Mouse (Mus musculus): ENCODE measurements around the gene Clec12b.
"Not testable (repeated sequence)": the region's sequence is repeated elsewhere in the genome, so short reads cannot be mapped to it uniquely, and the experiment has no call there.

Gene Clec12b

DNA sequence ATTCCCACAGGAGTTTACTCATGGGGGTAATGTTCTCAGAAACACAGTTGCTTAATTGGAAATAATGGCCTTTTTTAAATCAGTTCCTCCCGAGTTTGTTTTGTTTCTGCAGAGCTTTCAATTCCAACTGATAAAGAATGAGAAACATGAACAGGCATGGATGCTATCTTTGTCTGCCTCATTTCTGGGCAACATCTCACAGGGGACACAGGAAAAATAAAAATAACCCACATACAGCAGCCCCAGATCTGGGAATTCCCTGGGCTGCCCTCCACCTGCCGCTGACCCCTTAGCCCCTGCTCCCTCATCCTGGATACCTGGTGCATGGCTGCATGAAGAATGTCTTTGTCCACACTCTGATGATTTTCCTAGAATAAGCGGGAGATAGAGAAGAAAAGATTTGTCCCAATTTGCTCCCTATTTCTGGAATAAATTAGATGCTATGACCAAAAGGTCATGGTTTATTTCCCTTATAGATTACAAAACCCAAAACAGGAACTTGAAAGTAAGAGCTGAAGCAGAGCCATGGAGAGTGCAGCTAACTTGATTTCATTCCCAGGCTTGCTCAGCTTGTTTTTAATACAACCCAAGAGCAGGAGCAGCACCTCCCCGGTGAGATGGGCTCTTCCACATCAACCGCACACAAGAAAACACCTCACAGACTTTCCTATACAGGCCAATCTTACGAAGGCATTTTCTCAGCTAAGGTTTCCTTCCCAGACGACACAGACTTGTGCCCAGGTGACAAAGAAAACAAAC lies 16.1 kb downstream of the Clec12b start:
- DNase-seq (ENCODE audit: low spot score), result no peak

GRCm38 (mm10) chr6:129365959-129366359 lies 19.7 kb downstream of the Clec12b start:
- peak; percentile 86 for DNase-seq (ENCODE audit: low spot score)

GRCm38 (mm10) chr6:129363942-129364341 lies 21.7 kb downstream of the Clec12b start:
- no peak for DNase-seq (ENCODE audit: low spot score)

- DNase-seq (ENCODE audit: low spot score), result no peak
These were observed 26.2 kb downstream of the Clec12b start for GRCm38 (mm10) chr6:129359515-129359914.

DNA sequence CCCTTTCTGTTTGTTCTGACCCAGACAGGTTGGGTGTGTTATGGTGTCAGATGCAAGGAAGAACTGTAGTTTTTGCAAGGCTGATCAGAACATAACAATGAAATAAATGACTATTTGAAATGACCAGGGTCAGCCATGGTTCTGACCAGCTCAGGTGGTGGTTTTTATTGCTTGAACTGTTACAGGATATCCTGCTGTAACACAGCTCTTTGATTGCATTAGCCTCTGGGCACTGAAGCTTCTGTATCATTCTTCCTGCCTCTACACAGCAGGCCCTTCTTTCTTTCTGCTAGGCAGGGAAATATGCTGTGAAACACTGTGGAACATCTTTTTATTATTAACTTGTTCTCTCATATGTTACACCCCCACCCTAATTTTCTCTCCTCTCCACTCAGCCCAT lies 29.2 kb downstream of the Clec12b start:
- DNase-seq (ENCODE audit: low spot score), result no peak

DNA sequence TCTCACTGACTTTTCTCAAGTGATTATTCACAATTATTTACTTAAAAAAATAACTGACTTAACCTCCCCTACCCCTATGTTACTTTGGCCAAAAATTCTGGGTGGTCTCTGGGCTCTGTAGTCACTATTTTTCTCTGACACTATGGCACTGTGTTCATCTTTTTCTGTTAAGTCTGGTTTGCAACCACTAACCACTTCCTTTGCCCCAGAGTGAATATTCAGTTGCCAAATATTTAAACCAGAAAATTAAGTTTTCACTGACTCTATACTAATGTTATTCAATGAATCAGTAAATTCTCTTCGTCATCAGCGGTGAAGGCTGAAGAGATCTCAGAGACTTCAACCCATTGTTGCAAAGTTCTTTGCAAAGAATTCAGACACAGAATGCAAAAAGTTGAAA lies 29.9 kb downstream of the Clec12b start:
- DNase-seq (ENCODE audit: low spot score), result no peak

- DNase-seq (ENCODE audit: low spot score), result no peak
These were observed 34.6 kb downstream of the Clec12b start for GRCm38 (mm10) chr6:129351091-129351490.

- DNase-seq (ENCODE audit: low spot score), result no peak
These were observed 35.9 kb downstream of the Clec12b start for GRCm38 (mm10) chr6:129349524-129350352.

GRCm38 (mm10) chr6:129344408-129344807 lies 41.3 kb downstream of the Clec12b start:
- DNase-seq (ENCODE audit: low spot score), result no peak

DNA sequence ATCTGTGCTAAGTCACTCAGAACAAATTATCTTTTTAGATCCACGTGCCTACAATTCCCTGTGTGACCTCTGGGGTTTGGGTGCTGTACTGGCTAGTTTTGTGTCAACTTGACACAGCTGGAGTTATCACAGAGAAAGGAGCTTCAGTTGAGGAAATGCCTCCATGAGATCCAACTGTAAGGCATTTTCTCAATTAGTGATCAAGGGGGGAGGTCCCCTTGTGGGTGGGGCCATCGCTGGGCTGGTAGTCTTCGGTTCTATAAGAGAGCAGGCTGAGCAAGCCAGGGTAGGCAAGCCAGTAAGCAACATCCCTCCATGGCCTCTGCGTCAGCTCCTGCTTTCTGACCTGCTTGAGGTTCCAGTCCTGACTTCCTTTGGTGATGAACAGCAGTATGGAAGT lies 43.3 kb downstream of the Clec12b start, which contains the start of gene Clec12a:
Clec12a (plus strand) TSS at position 301 of the 400 bp plus-strand sequence.
- not testable (repeated sequence) for DNase-seq (ENCODE audit: low spot score)

- DNase-seq (ENCODE audit: low spot score), result no peak
These were observed 47.9 kb downstream of the Clec12b start for GRCm38 (mm10) chr6:129337751-129338150.

GRCm38 (mm10) chr6:129333674-129334078 lies 52.0 kb downstream of the Clec12b start:
- DNase-seq (ENCODE audit: low spot score), result peak; percentile 68

DNA sequence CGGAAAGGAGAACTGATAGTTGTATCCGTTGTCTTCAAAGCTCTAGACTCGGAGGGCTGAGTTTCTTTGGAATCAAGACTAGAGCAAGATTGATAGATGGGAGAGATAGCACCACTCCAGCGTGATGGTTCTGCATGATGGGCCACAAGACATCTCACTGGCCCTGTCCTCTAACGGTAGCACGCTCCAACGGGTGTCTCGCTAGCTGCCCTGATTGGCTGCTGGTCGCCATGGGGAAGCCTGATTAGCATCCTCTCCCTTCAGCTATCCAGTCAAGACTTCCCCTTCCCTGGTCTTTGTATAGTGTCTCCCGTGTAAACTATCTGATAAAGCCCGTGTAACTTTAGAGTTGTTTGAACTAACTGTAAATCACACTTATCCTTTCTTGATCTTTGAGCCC lies 54.1 kb downstream of the Clec12b start, which contains the start of gene 4922502D21Rik:
4922502D21Rik (minus strand) TSS at position 187 of the 400 bp plus-strand sequence.
- no peak for DNase-seq (ENCODE audit: low spot score)

GRCm38 (mm10) chr6:129326568-129327150 lies 59.0 kb downstream of the Clec12b start:
- no peak for DNase-seq (ENCODE audit: low spot score)

- DNase-seq (ENCODE audit: low spot score), result no peak
These were observed 59.7 kb downstream of the Clec12b start for GRCm38 (mm10) chr6:129326016-129326415.

All from embryo, embryonic 10.5 days (tissue).